Mouse (Mus musculus): ENCODE measurements around the gene Ip6k1. TPM values are rescaled to one million over a fixed set of nuclear protein-coding genes. Genes with fewer than 3 reads are reported as not detected.

Ip6k1 gene
- polyA plus RNA-seq, 1 experiment: 116 TPM

- TF ChIP-seq POLR2A (IDR thresholded peaks at IDR 0.05; ENCODE audit: borderline replicate concordance, extremely low read depth, low read depth, low read length): no peak
- DNase-seq: no peak
- 68% methylated on average over 3 of the region's 3 CpGs for WGBS
- no peak overlapping the region for H3K4me3 ChIP-seq (replicated peaks; ENCODE audit: extremely low read depth, low read depth, low read length)
- H3K4me1 ChIP-seq (ENCODE audit: control insufficient read depth, insufficient read depth, low read length): peaks cover 7% of the 10 kb centered on the region; the same call in 1 of the 2 replicates
These were observed 14.8 kb downstream of the Ip6k1 start for GRCm38 (mm10) chr9:108017127-108017526.

DNA sequence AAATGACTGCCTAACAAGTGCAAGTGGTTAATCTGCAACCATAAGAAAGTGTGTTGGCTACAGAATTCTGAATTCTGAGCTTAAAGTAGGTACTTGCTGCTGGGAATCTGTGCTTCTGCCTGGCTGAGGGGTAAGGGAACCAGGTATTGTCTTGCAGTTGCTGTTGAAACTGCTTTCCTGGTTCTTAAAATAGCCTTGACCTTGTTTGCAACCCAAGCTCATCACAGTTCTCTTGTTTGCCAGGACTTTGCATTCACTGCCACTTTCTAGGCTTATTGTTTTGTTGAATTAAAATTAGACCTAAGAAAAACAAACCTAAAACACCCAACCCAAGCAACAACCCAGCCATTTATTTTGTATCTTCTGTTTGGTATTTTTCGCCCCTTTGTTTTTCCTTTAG lies 18.4 kb downstream of the Ip6k1 start:
- DNase-seq: no peak

GRCm38 (mm10) chr9:108023216-108023615 lies 20.9 kb downstream of the Ip6k1 start:
- WGBS: 83% methylated on average over 3 of the region's 3 CpGs
- no peak for TF ChIP-seq POLR2A (IDR thresholded peaks at IDR 0.05; ENCODE audit: borderline replicate concordance, extremely low read depth, low read depth, low read length)
- TF ChIP-seq CTCF (IDR thresholded peaks at IDR 0.05; ENCODE audit: insufficient read depth, low read length): no peak
- Histone ChIP-seq H3K4me3 (replicated peaks; ENCODE audit: extremely low read depth, low read depth, low read length) (no peak overlapping the region), H3K4me1 (ENCODE audit: control insufficient read depth, insufficient read depth, low read length) (peaks cover 7% of the 10 kb centered on the region; the same call in 1 of the 2 replicates)
- DNase-seq: no peak

More for the DNA sequence above, 18.4 kb downstream of the Ip6k1 start:
- Histone ChIP-seq H3K4me1 (ENCODE audit: control insufficient read depth, insufficient read depth, low read length) (peaks cover 7% of the 10 kb centered on the region; the same call in 1 of the 2 replicates), H3K4me3 (replicated peaks; ENCODE audit: extremely low read depth, low read depth, low read length) (no peak overlapping the region)
- TF ChIP-seq CTCF (IDR thresholded peaks at IDR 0.05; ENCODE audit: insufficient read depth, low read length) (no peak), POLR2A (IDR thresholded peaks at IDR 0.05; ENCODE audit: borderline replicate concordance, extremely low read depth, low read depth, low read length) (no peak)
- WGBS: 69% methylated on average over 1 of the region's 1 CpGs

- no peak overlapping the region for H3K4me3 ChIP-seq (replicated peaks; ENCODE audit: extremely low read depth, low read depth, low read length)
- TF ChIP-seq POLR2A (IDR thresholded peaks at IDR 0.05; ENCODE audit: borderline replicate concordance, extremely low read depth, low read depth, low read length): no peak
- no peak for TF ChIP-seq CTCF (IDR thresholded peaks at IDR 0.05; ENCODE audit: insufficient read depth, low read length)
- WGBS: 82% methylated on average over 3 of the region's 3 CpGs
- no peaks in the 10 kb centered on the region for H3K4me1 ChIP-seq (ENCODE audit: control insufficient read depth, insufficient read depth, low read length)
- DNase-seq: no peak
These were observed 24.3 kb downstream of the Ip6k1 start for GRCm38 (mm10) chr9:108026584-108026983.

GRCm38 (mm10) chr9:108027867-108028266 lies 25.6 kb downstream of the Ip6k1 start:
- Histone ChIP-seq H3K4me3 (replicated peaks; ENCODE audit: extremely low read depth, low read depth, low read length) (no peak overlapping the region), H3K4me1 (ENCODE audit: control insufficient read depth, insufficient read depth, low read length) (no peaks in the 10 kb centered on the region)
- over 99% methylated on average over 3 of the region's 3 CpGs for WGBS
- no peak for DNase-seq
- TF ChIP-seq CTCF (IDR thresholded peaks at IDR 0.05; ENCODE audit: insufficient read depth, low read length) (no peak), POLR2A (IDR thresholded peaks at IDR 0.05; ENCODE audit: borderline replicate concordance, extremely low read depth, low read depth, low read length) (no peak)

DNA sequence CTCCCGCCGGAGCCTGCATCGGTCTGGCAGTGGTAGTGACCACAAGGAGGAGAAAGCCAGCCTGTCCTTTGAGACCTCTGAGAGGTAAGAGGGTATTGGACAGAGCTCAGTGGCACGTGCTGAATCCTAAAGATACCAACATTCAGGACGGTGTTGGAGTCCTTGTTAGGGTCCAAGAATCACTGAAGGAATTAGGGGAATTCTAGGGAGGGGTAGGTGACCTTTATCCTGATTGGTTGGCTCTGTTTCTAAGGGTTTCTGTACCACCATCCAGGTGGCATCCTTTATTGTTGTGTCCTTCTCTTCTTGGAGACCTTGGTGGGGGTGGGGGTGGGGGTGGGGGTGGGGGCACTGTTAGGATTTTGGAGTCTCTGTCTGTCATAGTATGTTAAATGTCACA lies 29.8 kb downstream of the Ip6k1 start:
- 89% methylated on average over 5 of the region's 5 CpGs for WGBS
- DNase-seq: no peak
- no peak overlapping the region for H3K4me3 ChIP-seq (replicated peaks; ENCODE audit: extremely low read depth, low read depth, low read length)
- TF ChIP-seq CTCF (IDR thresholded peaks at IDR 0.05; ENCODE audit: insufficient read depth, low read length) (no peak), POLR2A (IDR thresholded peaks at IDR 0.05; ENCODE audit: borderline replicate concordance, extremely low read depth, low read depth, low read length) (no peak)
- H3K4me1 ChIP-seq (ENCODE audit: control insufficient read depth, insufficient read depth, low read length): no peaks in the 10 kb centered on the region

DNA sequence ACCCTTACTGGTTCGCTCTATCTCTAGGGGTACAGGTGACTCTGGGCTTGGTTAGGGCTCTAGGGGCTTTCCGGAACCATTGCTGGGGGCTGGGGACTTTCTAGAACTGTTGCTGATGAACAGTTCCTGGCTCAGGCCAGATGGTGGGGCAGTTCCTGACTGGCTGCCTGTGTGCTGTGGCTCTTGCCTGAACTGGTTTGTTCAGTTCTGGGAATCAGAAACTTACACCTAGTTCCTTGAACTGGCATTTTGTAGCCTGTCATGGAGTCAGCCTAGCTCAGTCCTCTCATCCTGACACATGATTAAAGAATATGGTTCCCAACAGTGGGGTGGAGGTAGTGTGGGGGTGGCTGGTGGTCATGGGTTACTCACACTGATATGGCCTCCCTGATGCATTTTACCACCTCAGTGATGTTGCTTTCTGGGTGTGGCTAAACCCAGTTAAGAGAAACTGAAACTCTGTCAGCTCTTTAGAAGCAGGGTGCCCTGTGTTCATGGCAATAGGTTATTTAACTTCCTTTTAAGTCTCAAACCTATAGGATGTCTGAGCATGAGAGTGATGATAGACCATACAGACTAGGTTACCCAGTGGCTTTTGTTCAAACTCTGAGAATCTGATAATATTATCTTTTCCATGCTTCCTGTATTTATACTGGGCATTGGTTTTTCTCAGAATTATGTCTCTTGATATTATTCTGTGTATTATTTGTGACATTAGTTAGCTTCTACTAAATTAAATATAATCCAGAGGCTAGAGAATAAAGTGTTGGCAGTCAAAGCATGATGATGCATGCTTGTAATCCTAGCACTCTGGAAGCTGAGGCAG lies 33.2 kb downstream of the Ip6k1 start:
- WGBS: 87% methylated on average over 2 of the region's 2 CpGs
- peak; percentile 39; the same call in 1 of the 2 replicates for TF ChIP-seq CTCF (IDR thresholded peaks at IDR 0.05; ENCODE audit: insufficient read depth, low read length)
- no peak for TF ChIP-seq POLR2A (IDR thresholded peaks at IDR 0.05; ENCODE audit: borderline replicate concordance, extremely low read depth, low read depth, low read length)
- H3K4me1 ChIP-seq (ENCODE audit: control insufficient read depth, insufficient read depth, low read length): no peaks in the 10 kb centered on the region
- H3K4me3 ChIP-seq (replicated peaks; ENCODE audit: extremely low read depth, low read depth, low read length): no peak overlapping the region
- DNase-seq: no peak

DNA sequence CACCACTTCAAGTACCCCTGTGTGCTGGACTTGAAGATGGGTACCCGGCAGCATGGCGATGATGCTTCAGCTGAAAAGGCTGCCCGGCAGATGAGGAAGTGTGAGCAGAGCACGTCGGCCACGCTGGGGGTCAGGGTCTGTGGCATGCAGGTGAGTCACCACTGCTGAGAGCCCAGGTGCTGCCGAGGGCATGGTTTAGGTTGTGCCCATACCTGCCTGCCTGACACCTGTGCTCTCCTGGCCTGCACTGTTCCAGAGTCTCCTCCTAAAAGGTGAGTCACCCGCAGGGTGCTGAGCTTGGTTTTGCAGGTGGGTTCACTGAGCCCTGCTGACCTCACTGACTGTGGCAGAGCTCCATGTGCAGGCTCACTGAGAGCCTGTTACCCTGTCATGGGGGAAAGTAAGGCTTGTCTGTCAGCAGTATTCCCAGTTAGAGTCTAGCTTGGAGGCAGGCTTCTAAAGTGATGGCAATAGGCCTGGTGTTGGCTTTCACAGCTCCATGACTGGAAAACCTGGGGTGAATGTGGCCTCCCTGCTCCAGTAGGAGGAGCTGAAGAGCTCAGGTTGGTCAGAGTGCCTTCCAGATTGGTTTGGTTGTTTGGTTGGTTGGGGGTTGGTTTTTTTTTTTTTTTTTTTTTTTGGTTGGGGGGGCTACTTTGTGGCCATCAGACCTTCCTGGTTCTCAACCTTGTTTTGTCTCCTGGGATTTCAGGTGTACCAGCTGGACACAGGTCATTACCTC lies 42.6 kb downstream of the Ip6k1 start:
- Histone ChIP-seq H3K4me3 (replicated peaks; ENCODE audit: extremely low read depth, low read depth, low read length) (no peak overlapping the region), H3K4me1 (ENCODE audit: control insufficient read depth, insufficient read depth, low read length) (peaks cover 3% of the 10 kb centered on the region; the same call in 1 of the 2 replicates)
- no peak for DNase-seq
- peak; percentile 18; the same call in 1 of the 2 replicates for TF ChIP-seq CTCF (IDR thresholded peaks at IDR 0.05; ENCODE audit: insufficient read depth, low read length)
- no peak for TF ChIP-seq POLR2A (IDR thresholded peaks at IDR 0.05; ENCODE audit: borderline replicate concordance, extremely low read depth, low read depth, low read length)
- WGBS: 87% methylated on average over 8 of the region's 8 CpGs

GRCm38 (mm10) chr9:108046582-108046981 lies 44.3 kb downstream of the Ip6k1 start:
- TF ChIP-seq CTCF (IDR thresholded peaks at IDR 0.05; ENCODE audit: insufficient read depth, low read length): no peak
- TF ChIP-seq POLR2A (IDR thresholded peaks at IDR 0.05; ENCODE audit: borderline replicate concordance, extremely low read depth, low read depth, low read length): no peak
- H3K4me1 ChIP-seq (ENCODE audit: control insufficient read depth, insufficient read depth, low read length): peaks cover 3% of the 10 kb centered on the region; the same call in 1 of the 2 replicates
- no peak overlapping the region for H3K4me3 ChIP-seq (replicated peaks; ENCODE audit: extremely low read depth, low read depth, low read length)
- WGBS: 87% methylated on average over 4 of the region's 4 CpGs
- DNase-seq: no peak

Measured in lung, adult 2 months (tissue).